Mouse (Mus musculus): Measurements from ENCODE around the gene Rnase4.
"Not testable (repeated sequence)": the region's sequence is repeated elsewhere in the genome, so short reads cannot be mapped to it uniquely, and the experiment has no call there.

Rnase4 gene

GRCm38 (mm10) chr14:51088166-51088969, 2.5 kb upstream of the Rnase4 start:
- DNase-seq (ENCODE audit: low read depth, low spot score), result peak; percentile 71

- DNase-seq (ENCODE audit: low read depth, low spot score), result peak; percentile 95
Measured at GRCm38 (mm10) chr14:51088970-51089673, 1.8 kb upstream of the Rnase4 start.

- DNase-seq (ENCODE audit: low read depth, low spot score), result no peak
Measured at GRCm38 (mm10) chr14:51089674-51090076, 1.2 kb upstream of the Rnase4 start.

GRCm38 (mm10) chr14:51090077-51090781, 648 bp upstream of the Rnase4 start:
- peak; percentile 78 for DNase-seq (ENCODE audit: low read depth, low spot score)

- DNase-seq (ENCODE audit: low read depth, low spot score), result no peak
Measured at GRCm38 (mm10) chr14:51092073-51092620, 1.3 kb downstream of the Rnase4 start.

GRCm38 (mm10) chr14:51093496-51093895, 2.6 kb downstream of the Rnase4 start:
- no peak for DNase-seq (ENCODE audit: low read depth, low spot score)

- no peak for DNase-seq (ENCODE audit: low read depth, low spot score)
Measured at GRCm38 (mm10) chr14:51094096-51094875, 3.4 kb downstream of the Rnase4 start.

- DNase-seq (ENCODE audit: low read depth, low spot score), result no peak
Measured at GRCm38 (mm10) chr14:51094921-51095320, 4.0 kb downstream of the Rnase4 start.

GRCm38 (mm10) chr14:51095736-51096524, 5.1 kb downstream of the Rnase4 start:
- DNase-seq (ENCODE audit: low read depth, low spot score), result no peak

- DNase-seq (ENCODE audit: low read depth, low spot score), result not testable (repeated sequence)
Measured at GRCm38 (mm10) chr14:51098300-51098699, 7.4 kb downstream of the Rnase4 start.

- DNase-seq (ENCODE audit: low read depth, low spot score), result no peak
Measured at GRCm38 (mm10) chr14:51098921-51099320, 8.0 kb downstream of the Rnase4 start.

GRCm38 (mm10) chr14:51101284-51101683, 10.4 kb downstream of the Rnase4 start:
- no peak for DNase-seq (ENCODE audit: low read depth, low spot score)

- DNase-seq (ENCODE audit: low read depth, low spot score), result peak; percentile 35
Measured at GRCm38 (mm10) chr14:51103217-51103616, 12.3 kb downstream of the Rnase4 start.

- DNase-seq (ENCODE audit: low read depth, low spot score), result no peak
Measured at GRCm38 (mm10) chr14:51104366-51104765, 13.5 kb downstream of the Rnase4 start.

- DNase-seq (ENCODE audit: low read depth, low spot score), result no peak
Measured at GRCm38 (mm10) chr14:51106449-51106967, 15.6 kb downstream of the Rnase4 start.

GRCm38 (mm10) chr14:51111966-51112365, 21.1 kb downstream of the Rnase4 start:
- DNase-seq (ENCODE audit: low read depth, low spot score), result no peak

- no peak for DNase-seq (ENCODE audit: low read depth, low spot score)
Measured at GRCm38 (mm10) chr14:51113476-51113875, 22.6 kb downstream of the Rnase4 start.

GRCm38 (mm10) chr14:51113916-51114560, 23.2 kb downstream of the Rnase4 start, which contains the start of gene Eddm3b:
Gene Eddm3b, plus strand, starts transcription at chr14:51114426.
- DNase-seq (ENCODE audit: low read depth, low spot score), result no peak

GRCm38 (mm10) chr14:51125684-51126083, 34.8 kb downstream of the Rnase4 start:
- DNase-seq (ENCODE audit: low read depth, low spot score), result no peak

All from embryo, embryonic 11.5 days (tissue).